Comparison of ENCODE assay signal across 11 mouse cellular contexts in genomic region chr7:89903007-89903406, GRCm38 (mm10). TPM values are rescaled to one million over a fixed set of nuclear protein-coding genes. Genes with fewer than 3 reads are reported as not detected.
DNase-seq lines count a peak whose midpoint lies in the region; ATAC-seq and TF ChIP-seq lines count a peak whose summit lies in the region.
"Had no signal": no experiment of that assay in that cellular context is flagged by ENCODE, and none has a peak within 500 bp of the region (broad histone marks: within the 10 kb centered on the region; RNA-seq: fewer than 3 reads in every experiment).

No protein-coding gene starts in this region.

- no peak overlapping the region for H3K9ac ChIP-seq in lung, embryonic 14.5 days
- H3K9ac ChIP-seq in forebrain, postnatal 0 days, result no peak overlapping the region
- H3K9ac ChIP-seq in midbrain, embryonic 13.5 days (replicated peaks), result no peak overlapping the region

- no peak for TF ChIP-seq CTCF in lung, embryonic 14.5 days (IDR thresholded peaks at IDR 0.05; ENCODE audit: low read depth)
- TF ChIP-seq CTCF in forebrain, postnatal 0 days (IDR thresholded peaks at IDR 0.05; ENCODE audit: low read depth), result no peak

- H3K27ac ChIP-seq in heart, embryonic 10.5 days, result no peak overlapping the region
- no peak overlapping the region for H3K27ac ChIP-seq in lung, embryonic 14.5 days (ENCODE audit: low read depth)
- H3K27ac ChIP-seq in forebrain, postnatal 0 days (ENCODE audit: low read depth, low read length), result no peak overlapping the region
- no peak overlapping the region for H3K27ac ChIP-seq in midbrain, embryonic 13.5 days

- H3K4me3 ChIP-seq in heart, embryonic 10.5 days, result no peak overlapping the region
- no peak overlapping the region for H3K4me3 ChIP-seq in lung, embryonic 14.5 days (ENCODE audit: low read depth, low read length)
- H3K4me3 ChIP-seq in forebrain, postnatal 0 days (ENCODE audit: low read depth, low read length), result no peak overlapping the region
- H3K4me3 ChIP-seq in midbrain, embryonic 13.5 days (replicated peaks), result no peak overlapping the region

- no peaks in the 10 kb centered on the region for H3K4me1 ChIP-seq in heart, embryonic 10.5 days
- no peaks in the 10 kb centered on the region for H3K4me1 ChIP-seq in lung, embryonic 14.5 days (ENCODE audit: insufficient read depth)
- 0 out of 2 replicates have a peak, but pooled peaks cover 6% of the 10 kb centered on the region for H3K4me1 ChIP-seq in forebrain, postnatal 0 days (ENCODE audit: insufficient read depth)
- H3K4me1 ChIP-seq in midbrain, embryonic 13.5 days (replicated peaks), result peaks cover 8% of the 10 kb centered on the region

- H3K4me2 ChIP-seq in lung, embryonic 14.5 days, result peak overlapping the region; percentile 54
- H3K4me2 ChIP-seq in forebrain, postnatal 0 days (ENCODE audit: low read depth), result peak overlapping the region; percentile 24
- peak overlapping the region; percentile 41; the same call in 1 of the 2 replicates for H3K4me2 ChIP-seq in midbrain, embryonic 13.5 days (replicated peaks)

- no peaks in the 10 kb centered on the region for H3K27me3 ChIP-seq in heart, embryonic 10.5 days (ENCODE audit: insufficient read depth, poor library complexity, severe bottlenecking)
- no peaks in the 10 kb centered on the region for H3K27me3 ChIP-seq in lung, embryonic 14.5 days (ENCODE audit: insufficient read depth, low read length)
- no peaks in the 10 kb centered on the region for H3K27me3 ChIP-seq in forebrain, postnatal 0 days (ENCODE audit: insufficient read depth, low read length)
- H3K27me3 ChIP-seq in midbrain, embryonic 13.5 days, result no peaks in the 10 kb centered on the region

- DNase-seq in heart, adult 11 months, result peak; percentile 86
- no peak for DNase-seq in heart, embryonic 10.5 days (ENCODE audit: low spot score)
- no peak for DNase-seq in lung, embryonic 14.5 days
- DNase-seq in lung, postnatal 14 days, result no peak
- no peak for DNase-seq in forebrain, postnatal 0 days
- no peak for DNase-seq in spleen, postnatal 4 days (ENCODE audit: low spot score in 2 of 2)
- DNase-seq: kidney, adult 11 months had no signal

- no peaks in the 10 kb centered on the region for H3K36me3 ChIP-seq in heart, embryonic 10.5 days
- no peaks in the 10 kb centered on the region for H3K36me3 ChIP-seq in lung, embryonic 14.5 days (ENCODE audit: insufficient read depth)
- H3K36me3 ChIP-seq in forebrain, postnatal 0 days (ENCODE audit: insufficient read depth), result no peaks in the 10 kb centered on the region
- H3K36me3 ChIP-seq in midbrain, embryonic 13.5 days, result no peaks in the 10 kb centered on the region

- WGBS in heart, embryonic 10.5 days, result 86% methylated on average over 8 of the region's 8 CpGs
- WGBS in lung, embryonic 14.5 days, result 75% methylated on average over 8 of the region's 8 CpGs
- WGBS in forebrain, postnatal 0 days, result 84% methylated on average over 8 of the region's 8 CpGs
- 87% methylated on average over 8 of the region's 8 CpGs for WGBS in midbrain, embryonic 13.5 days

- ATAC-seq in lung, embryonic 14.5 days (ENCODE audit: insufficient read depth), result no peak
- ATAC-seq in forebrain, postnatal 0 days, result no peak
- peak; percentile 61 for ATAC-seq in midbrain, embryonic 13.5 days
- no peak for ATAC-seq in monocyte, adult 5-6 weeks (replicated peaks; ENCODE audit: insufficient number of reproducible peaks, low FRiP score, low TSS enrichment, poor library complexity, severe bottlenecking)

- H3K9me3 ChIP-seq in heart, embryonic 10.5 days, result no peaks in the 10 kb centered on the region
- no peaks in the 10 kb centered on the region for H3K9me3 ChIP-seq in lung, embryonic 14.5 days (ENCODE audit: low read depth, low read length)
- H3K9me3 ChIP-seq in forebrain, postnatal 0 days (ENCODE audit: low read length), result no peaks in the 10 kb centered on the region
- no peaks in the 10 kb centered on the region for H3K9me3 ChIP-seq in midbrain, embryonic 13.5 days

RNA-seq across cellular contexts. Expression of gene Ccdc81, which starts 0.4 kb away (rescaled TPM):
- polyA plus RNA-seq in heart, embryonic 10.5 days (2016; fragmentation: Nextera tagmentation; extraction: Ambion mirVana), result 0.05 TPM in 1 of 2 replicates, not detected in the other
- polyA plus RNA-seq in lung, embryonic 14.5 days (2014; fragmentation: Nextera tagmentation; extraction: Ambion mirVana), result not detected in 2 replicates
- 0.77 and 1.5 TPM in 2 replicates for total RNA-seq in forebrain, postnatal 0 days (2014; rRNA removed)
- polyA plus RNA-seq in forebrain, postnatal 0 days (2015; fragmentation: Nextera tagmentation; extraction: Ambion mirVana), result 0.62 and 1.2 TPM in 2 replicates
- polyA plus RNA-seq in midbrain, embryonic 13.5 days (2015; fragmentation: Nextera tagmentation; extraction: Ambion mirVana), result 0.49 and 0.93 TPM in 2 replicates
- total RNA-seq in monocyte, adult 5-6 weeks (2017), result not detected in 3 replicates
- total RNA-seq: gastrocnemius, adult 18-20 months had no signal
- polyA plus RNA-seq: liver, embryonic 16.5 days had no signal

RNA-seq across cellular contexts. Expression of gene Hikeshi, which starts 38.0 kb away (rescaled TPM):
- 131 and 136 TPM in 2 replicates for polyA plus RNA-seq in heart, embryonic 10.5 days (2016; fragmentation: Nextera tagmentation; extraction: Ambion mirVana)
- 126 and 136 TPM in 2 replicates for polyA plus RNA-seq in lung, embryonic 14.5 days (2014; fragmentation: Nextera tagmentation; extraction: Ambion mirVana)
- 80.0 and 89.2 TPM in 2 replicates for total RNA-seq in forebrain, postnatal 0 days (2014; rRNA removed)
- polyA plus RNA-seq in forebrain, postnatal 0 days (2015; fragmentation: Nextera tagmentation; extraction: Ambion mirVana), result 163 and 173 TPM in 2 replicates
- 147 and 150 TPM in 2 replicates for polyA plus RNA-seq in midbrain, embryonic 13.5 days (2015; fragmentation: Nextera tagmentation; extraction: Ambion mirVana)
- total RNA-seq in monocyte, adult 5-6 weeks (2017), result 39.6 to 86.1 TPM (median 84.3 TPM) in 3 replicates
